Mouse (Mus musculus) liver, adult 2 months (tissue): Measurements from ENCODE around the gene Hsf2bp.

ENCODE experiments used
- CTCF ChIP-seq: fragments of 200-500 bp; IDR thresholded peaks from 2 replicates; pipeline ENCODE4 v1.5.1; 2011; ENCODE audit warnings: low read depth, low read length, control low read depth
- POLR2A ChIP-seq: fragments of 200-500 bp; IDR thresholded peaks from 2 replicates; pipeline ENCODE4 v1.6.1; 2011; ENCODE audit warnings: low read length, control low read depth; ENCODE audit not compliant: insufficient read depth; ENCODE audit errors: extremely low read depth

GRCm38 (mm10) chr17:32075164-32075563 is 39.0 kb upstream of the Hsf2bp start:
- TF ChIP-seq CTCF = peak; percentile 88
- TF ChIP-seq POLR2A = no peak
